24 mouse cellular contexts compared by ENCODE assay signal in the genomic region with DNA sequence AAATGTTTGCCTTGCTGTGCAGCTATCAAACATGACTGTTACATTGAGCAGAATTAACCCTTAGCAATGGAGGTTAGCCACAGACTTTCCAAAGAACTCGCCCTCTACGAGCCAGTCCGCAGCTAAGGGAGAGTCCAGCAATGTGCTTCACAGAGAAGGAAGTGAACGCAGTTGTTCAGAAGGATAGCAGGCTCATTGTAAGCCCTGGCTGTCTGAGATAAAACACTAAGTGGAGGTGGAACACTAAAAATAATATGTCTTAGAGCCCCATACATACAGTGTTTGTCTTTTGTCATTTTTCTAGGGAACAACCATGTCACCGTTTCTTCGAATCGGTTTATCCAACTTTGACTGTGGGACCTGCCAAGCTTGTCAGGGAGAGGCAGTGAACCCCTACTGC. TPM values are rescaled to one million over a fixed set of nuclear protein-coding genes. Genes with fewer than 3 reads are reported as not detected.
DNase-seq lines count a peak whose midpoint lies in the region; ATAC-seq and TF ChIP-seq lines count a peak whose summit lies in the region.
"Had no signal": no experiment of that assay in that cellular context is flagged by ENCODE, and none has a peak within 500 bp of the region (broad histone marks: within the 10 kb centered on the region; RNA-seq: fewer than 3 reads in every experiment).

No protein-coding gene starts in this region.

- no peaks in the 10 kb centered on the region for H3K9me3 ChIP-seq in liver, embryonic 14.5 days (ENCODE audit: control insufficient read depth, low read length)
- H3K9me3 ChIP-seq: embryonic facial prominence, embryonic 15.5 days; forebrain, embryonic 15.5 days; kidney, embryonic 15.5 days; limb, embryonic 13.5 days; midbrain, embryonic 10.5 days; neural tube, embryonic 12.5 days had no signal

- no peak for TF ChIP-seq EP300 in heart, adult 2 months (IDR thresholded peaks at IDR 0.05; ENCODE audit: insufficient read depth, low read depth, low read length)
- no peak for TF ChIP-seq EP300 in liver, embryonic 14.5 days (IDR thresholded peaks at IDR 0.05; ENCODE audit: low read depth)

- H3K79me2 ChIP-seq in heart, adult 2 months (replicated peaks; ENCODE audit: control insufficient read depth, insufficient read depth, low read length): no peaks in the 10 kb centered on the region
- H3K79me2 ChIP-seq in myocyte (ENCODE audit: control insufficient read depth, insufficient read depth): no peaks in the 10 kb centered on the region

- H3K4me3 ChIP-seq in heart, adult 2 months: no peak overlapping the region
- no peak overlapping the region for H3K4me3 ChIP-seq in liver, embryonic 14.5 days (ENCODE audit: insufficient read depth in 1 of 2, low read depth in 2 of 2, low read length in 2 of 2)
- no peak overlapping the region for H3K4me3 ChIP-seq in myocyte
- H3K4me3 ChIP-seq: embryonic facial prominence, embryonic 15.5 days; forebrain, embryonic 15.5 days; kidney, embryonic 15.5 days; limb, embryonic 13.5 days; midbrain, embryonic 10.5 days; neural tube, embryonic 12.5 days had no signal

- DNase-seq in heart, adult 2 months: no peak
- DNase-seq in heart, postnatal 14 days: no peak
- peak in 1 of 3 experiments; percentile 33 for DNase-seq in liver, embryonic 14.5 days (ENCODE audit: low read depth in 3 of 3, low spot score in 3 of 3)
- no peak for DNase-seq in right cerebral cortex, postnatal 36 days (ENCODE audit: low spot score in 2 of 2)
- no peak for DNase-seq in urinary bladder, postnatal 4 days (ENCODE audit: low spot score in 2 of 2)
- DNase-seq: adrenal gland, adult 2 months; cerebellum, adult 8-10 months; gastrocnemius, postnatal 25 days; kidney, postnatal 36 days; lung, embryonic 14.5 days; right cerebral cortex, postnatal 14 days; thymus, postnatal 25 days had no signal

- intact Hi-C loops in heart, adult 2 months (cut with DNase I): no loop called here
- intact Hi-C loops in heart, postnatal 14 days (cut with DNase I): no loop called here

- H3ac ChIP-seq in myocyte (ENCODE audit: control insufficient read depth, insufficient read length): no peak overlapping the region

- no peak for TF ChIP-seq CTCF in heart, adult 2 months (IDR thresholded peaks at IDR 0.05)
- no peak for TF ChIP-seq CTCF in liver, embryonic 14.5 days (IDR thresholded peaks at IDR 0.05; ENCODE audit: low read depth)

- no peaks in the 10 kb centered on the region; the same call in 1 of the 2 replicates for H3K4me1 ChIP-seq in heart, adult 2 months (ENCODE audit: control insufficient read depth, insufficient read depth, low read length)
- peaks cover 0 to 18% of the 10 kb centered on the region in 2 experiments; a peak in 2 of 4 replicates for H3K4me1 ChIP-seq in liver, embryonic 14.5 days (replicated peaks; ENCODE audit: control insufficient read depth in 2 of 2, insufficient read depth in 2 of 2, low read length in 1 of 2)
- H3K4me1 ChIP-seq: embryonic facial prominence, embryonic 15.5 days; forebrain, embryonic 15.5 days; kidney, embryonic 15.5 days; limb, embryonic 13.5 days; midbrain, embryonic 10.5 days; neural tube, embryonic 12.5 days had no signal

- ATAC-seq in common myeloid progenitor, adult 5-6 weeks (replicated peaks; ENCODE audit: low read depth, poor library complexity, severe bottlenecking): peak; percentile 90
- ATAC-seq in liver, embryonic 14.5 days (ENCODE audit: insufficient read depth): peak; percentile 69
- ATAC-seq in erythroblast, adult 5-6 weeks (replicated peaks; ENCODE audit: low FRiP score, poor library complexity, severe bottlenecking): no peak
- ATAC-seq: CD4-positive, CD25-positive, alpha-beta regulatory T cell, adult 4 months; forebrain, embryonic 15.5 days; intestine, postnatal 0 days; midbrain, embryonic 16.5 days had no signal

- no peak overlapping the region for H3K9ac ChIP-seq in heart, adult 2 months (ENCODE audit: low read depth, low read length)
- no peak overlapping the region; the same call in 1 of the 2 replicates for H3K9ac ChIP-seq in liver, embryonic 14.5 days (replicated peaks)
- H3K9ac ChIP-seq: embryonic facial prominence, embryonic 15.5 days; forebrain, embryonic 15.5 days; kidney, embryonic 15.5 days; limb, embryonic 13.5 days; lung, embryonic 14.5 days; neural tube, embryonic 12.5 days had no signal

- peak overlapping the region; percentile 51 for H3K27ac ChIP-seq in heart, adult 2 months
- no peak overlapping the region for H3K27ac ChIP-seq in liver, embryonic 14.5 days
- H3K27ac ChIP-seq: embryonic facial prominence, embryonic 15.5 days; forebrain, embryonic 15.5 days; kidney, embryonic 15.5 days; limb, embryonic 13.5 days; midbrain, embryonic 10.5 days; neural tube, embryonic 12.5 days had no signal

- H3K36me3 ChIP-seq in heart, adult 2 months (ENCODE audit: control insufficient read depth, insufficient read depth, low read length): no peaks in the 10 kb centered on the region
- H3K36me3 ChIP-seq in liver, embryonic 14.5 days (replicated peaks; ENCODE audit: control insufficient read depth, insufficient read depth, low read depth): no peaks in the 10 kb centered on the region
- no peaks in the 10 kb centered on the region for H3K36me3 ChIP-seq in myocyte (ENCODE audit: control insufficient read depth, insufficient read depth)
- H3K36me3 ChIP-seq: embryonic facial prominence, embryonic 15.5 days; forebrain, embryonic 15.5 days; kidney, embryonic 15.5 days; limb, embryonic 13.5 days; midbrain, embryonic 10.5 days; neural tube, embryonic 12.5 days had no signal

- WGBS in heart, adult 2 months: 53% methylated on average over 7 of the region's 7 CpGs
- WGBS in liver, embryonic 14.5 days (ENCODE audit: insufficient replicate concordance): 14% methylated on average over 7 of the region's 7 CpGs

- peak overlapping the region; percentile 15; the same call in 1 of the 2 replicates for H3K4me2 ChIP-seq in liver, embryonic 14.5 days (ENCODE audit: low read depth)
- peak overlapping the region; percentile 53 for H3K4me2 ChIP-seq in myocyte (ENCODE audit: low read depth)
- H3K4me2 ChIP-seq: embryonic facial prominence, embryonic 15.5 days; forebrain, embryonic 15.5 days; kidney, embryonic 15.5 days; limb, embryonic 13.5 days; lung, embryonic 14.5 days; neural tube, embryonic 12.5 days had no signal

- no peaks in the 10 kb centered on the region for H3K27me3 ChIP-seq in heart, adult 2 months (ENCODE audit: control insufficient read depth, insufficient read depth, low read length)
- H3K27me3 ChIP-seq in liver, embryonic 14.5 days (ENCODE audit: control insufficient read depth, insufficient read depth, low read length): no peaks in the 10 kb centered on the region
- no peaks in the 10 kb centered on the region for H3K27me3 ChIP-seq in myocyte (ENCODE audit: control insufficient read depth, insufficient read depth, insufficient read length)
- H3K27me3 ChIP-seq: embryonic facial prominence, embryonic 15.5 days; forebrain, embryonic 15.5 days; kidney, embryonic 15.5 days; limb, embryonic 13.5 days; neural tube, embryonic 12.5 days had no signal

- no peak for TF ChIP-seq POLR2A in heart, adult 2 months (IDR thresholded peaks at IDR 0.05; ENCODE audit: insufficient read depth, low read depth, low read length)
- TF ChIP-seq POLR2A in myocyte (IDR thresholded peaks at IDR 0.05; ENCODE audit: insufficient read length, low read depth): no peak

TF ChIP-seq in myocyte, 11 proteins besides CTCF, POLR2A, EP300 and RAD21:
- no peak for TF ChIP-seq TCF12 (IDR thresholded peaks at IDR 0.05; ENCODE audit: insufficient read depth, poor library complexity, severe bottlenecking)
- TF ChIP-seq MYOD1 (IDR thresholded peaks at IDR 0.05; ENCODE audit: control insufficient read depth in 1 of 3, insufficient read length in 2 of 3, low read depth in 2 of 3): no peak
- TF ChIP-seq MYOG (IDR thresholded peaks at IDR 0.05; ENCODE audit: control insufficient read depth in 1 of 3, insufficient read depth in 1 of 3, insufficient read length in 2 of 3, low read depth in 2 of 3): no peak
- TF ChIP-seq TCF3 (IDR thresholded peaks at IDR 0.05; ENCODE audit: insufficient read length, low read depth): no peak
- no peak for TF ChIP-seq MAX (IDR thresholded peaks at IDR 0.05; ENCODE audit: low read depth)
- no peak for TF ChIP-seq CEBPB (IDR thresholded peaks at IDR 0.05; ENCODE audit: insufficient read depth, poor library complexity, severe bottlenecking)
- no peak for TF ChIP-seq USF1 (IDR thresholded peaks at IDR 0.05; ENCODE audit: low read depth)
- no peak for TF ChIP-seq E2F4 (IDR thresholded peaks at IDR 0.05; ENCODE audit: insufficient read depth)
- no peak for TF ChIP-seq REST (IDR thresholded peaks at IDR 0.05; ENCODE audit: insufficient read depth, insufficient read length)
- no peak for TF ChIP-seq SRF (IDR thresholded peaks at IDR 0.05; ENCODE audit: control insufficient read depth, insufficient read length, low read depth)
- no peak for TF ChIP-seq POLR2AphosphoS2 (IDR thresholded peaks at IDR 0.05; ENCODE audit: insufficient read length, low read depth)

RNA-seq across cellular contexts. Expression of a gene that starts 54.6 kb away (rescaled TPM):
- 1 to 10 TPM; 2.6 to 3.3 TPM for total RNA-seq in heart, adult 2 months (2021)
- 1.1 and 1.5 TPM in 2 replicates for polyA plus RNA-seq in heart, adult 2 months (2012; rRNA removed)
- total RNA-seq in heart, postnatal 14 days (2021): 1 to 10 TPM; 1.8 to 2.9 TPM
- 10.1 and 16.0 TPM in 2 replicates for total RNA-seq in common myeloid progenitor, adult 5-6 weeks (2017)
- polyA plus RNA-seq in liver, embryonic 14.5 days (2012; rRNA removed): 1.5 and 2.1 TPM in 2 replicates
- polyA plus RNA-seq in liver, embryonic 14.5 days (2014; fragmentation: Nextera tagmentation; extraction: Ambion mirVana): 3.4 and 4.0 TPM in 2 replicates
- 0.02 TPM for polyA plus RNA-seq in myocyte (2012; fragmentation: generic; extraction: Trizol)
- total RNA-seq in erythroblast, adult 5-6 weeks (2015; ENCODE audit: low replicate concordance): 0.63 and 0.96 TPM in 2 replicates
- total RNA-seq in erythroblast, adult 5-6 weeks (2017; ENCODE audit: low replicate concordance): 0.28 and 1.3 TPM in 2 replicates
